Mouse (Mus musculus): Measurements from ENCODE around the gene Tmem268.

- no peak for TF ChIP-seq POLR2A (IDR thresholded peaks at IDR 0.05; ENCODE audit: insufficient read length, low read depth)
- no peak for TF ChIP-seq TCF3 (IDR thresholded peaks at IDR 0.05; ENCODE audit: insufficient read length, low read depth)
Observed at GRCm38 (mm10) chr4:63525514-63525913, 33.1 kb upstream of the Tmem268 start.
